9 mouse cellular contexts compared by ENCODE assay signal in the genomic region with DNA sequence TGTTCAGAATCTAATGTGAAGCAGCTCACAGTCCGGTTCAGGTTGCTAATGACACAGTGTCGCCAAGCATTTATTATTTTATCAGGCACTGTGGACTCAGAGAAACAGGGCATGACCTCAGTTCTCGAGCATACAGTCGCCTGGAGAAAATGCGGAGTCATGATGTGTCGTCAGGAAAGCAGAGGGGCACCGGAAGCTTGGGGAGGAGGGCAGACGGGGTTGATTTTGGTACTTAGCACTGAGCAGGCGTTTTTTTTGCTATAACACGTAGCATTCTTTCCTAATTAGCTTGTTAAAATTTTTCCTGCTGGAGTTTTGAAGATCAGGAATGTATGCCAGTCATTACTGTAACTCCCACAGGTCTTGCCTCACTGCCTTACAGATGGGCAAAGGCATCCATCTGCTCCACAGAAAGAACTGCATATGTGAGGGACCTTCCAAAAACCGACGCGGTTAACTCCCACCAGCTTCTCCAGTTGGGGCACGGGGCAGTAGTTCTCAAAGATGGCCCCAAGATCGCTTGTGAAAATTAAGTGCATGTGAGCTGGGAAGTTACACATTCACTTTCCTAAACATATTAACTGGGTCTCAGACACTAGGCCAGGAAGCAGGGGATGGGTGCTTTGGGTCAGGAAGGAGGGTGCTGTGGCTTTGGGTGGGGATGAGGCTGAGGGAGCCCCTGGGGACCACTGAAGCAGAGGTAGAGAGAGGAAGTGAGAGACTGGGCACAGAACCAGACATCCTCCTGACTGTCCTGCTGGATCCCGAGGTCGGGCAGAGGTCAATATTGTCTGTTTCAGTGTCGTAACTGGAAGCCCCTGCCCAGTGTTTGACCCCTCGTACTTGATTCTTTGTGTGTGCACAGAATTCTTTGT. TPM values are rescaled to one million over a fixed set of nuclear protein-coding genes. Genes with fewer than 3 reads are reported as not detected.
DNase-seq lines count a peak whose midpoint lies in the region; TF ChIP-seq lines count a peak whose summit lies in the region.
"Had no signal": no experiment of that assay in that cellular context is flagged by ENCODE, and none has a peak within 500 bp of the region (broad histone marks: within the 10 kb centered on the region; RNA-seq: fewer than 3 reads in every experiment).

No protein-coding gene starts in this region.

- no peak overlapping the region for H3K4me3 ChIP-seq in layer of hippocampus, adult 2 months
- H3K4me3 ChIP-seq: neural tube, embryonic 13.5 days had no signal

- peak; percentile 13 to 27 for DNase-seq in layer of hippocampus, adult 2 months (ENCODE audit: low spot score in 2 of 2)
- no peak for DNase-seq in layer of hippocampus, postnatal 25 days (ENCODE audit: extremely low spot score in 1 of 2, low spot score in 1 of 2)
- peak; percentile 45 for DNase-seq in brain, embryonic 14.5 days (ENCODE audit: low read depth)
- DNase-seq in kidney, postnatal 25 days: peak; percentile 20 to 69
- peak; percentile 76 for DNase-seq in retina, postnatal 1 day
- DNase-seq in cerebellum, adult 9-10 months: no peak
- DNase-seq in right cerebral cortex, adult 2 months (ENCODE audit: low spot score in 2 of 2): no peak
- DNase-seq in urinary bladder, adult 18-20 months (ENCODE audit: low spot score in 2 of 2): no peak

- no peak for TF ChIP-seq POLR2A in brain, embryonic 14.5 days (IDR thresholded peaks at IDR 0.05; ENCODE audit: borderline replicate concordance, extremely low read depth, insufficient read depth, insufficient read length, poor library complexity, severe bottlenecking)

- TF ChIP-seq CTCF in layer of hippocampus, adult 2 months (conservative IDR thresholded peaks at IDR 0.05): no peak
- TF ChIP-seq CTCF in brain, embryonic 14.5 days (IDR thresholded peaks at IDR 0.05; ENCODE audit: borderline replicate concordance, extremely low read depth, insufficient read depth, insufficient read length): no peak

- no peak overlapping the region for H3K27ac ChIP-seq in layer of hippocampus, adult 2 months
- H3K27ac ChIP-seq: neural tube, embryonic 13.5 days had no signal

RNA-seq across cellular contexts. Expression of gene Txnrd1, which starts 19.4 kb away (rescaled TPM):
- total RNA-seq in layer of hippocampus, adult 2 months (2021): 10 to 100 TPM; 53.1 to 54.0 TPM
- total RNA-seq in layer of hippocampus, postnatal 25 days (2021): 10 to 100 TPM; 45.5 to 55.2 TPM
- polyA plus RNA-seq in brain, embryonic 14.5 days (2012; rRNA removed): 105 and 115 TPM in 2 replicates

RNA-seq across cellular contexts. Expression of gene Nfyb, which starts 50.4 kb away (rescaled TPM):
- 10 to 100 TPM; 67.7 to 67.8 TPM for total RNA-seq in layer of hippocampus, adult 2 months (2021)
- 10 to 100 TPM; 58.4 to 67.7 TPM for total RNA-seq in layer of hippocampus, postnatal 25 days (2021)
- polyA plus RNA-seq in brain, embryonic 14.5 days (2012; rRNA removed): 55.7 and 64.5 TPM in 2 replicates

RNA-seq across cellular contexts. Expression of gene Eid3, which starts 52.1 kb away (rescaled TPM):
- total RNA-seq in layer of hippocampus, adult 2 months (2021): 1 to 10 TPM; 2.7 TPM
- total RNA-seq in layer of hippocampus, postnatal 25 days (2021): 1 to 10 TPM; 1.3 to 2.3 TPM
- 0.57 and 1.2 TPM in 2 replicates for polyA plus RNA-seq in brain, embryonic 14.5 days (2012; rRNA removed)

Comparison
In these comparisons a context has a peak if more than half of its experiments do, and no peak if none do; other contexts are left out.
1. DNase-seq: peak in layer of hippocampus, adult 2 months (2 of 2), brain, embryonic 14.5 days (single experiment), kidney, postnatal 25 days (2 of 2) and retina, postnatal 1 day (single experiment); none in layer of hippocampus, postnatal 25 days (0 of 2), cerebellum, adult 9-10 months (single experiment), right cerebral cortex, adult 2 months (0 of 2) and urinary bladder, adult 18-20 months (0 of 2).